Mouse (Mus musculus) embryonic facial prominence, embryonic 13.5 days (tissue): ENCODE data around the gene Pmm2. TPM values are rescaled to one million over a fixed set of nuclear protein-coding genes. Genes with fewer than 3 reads are reported as not detected.

ENCODE experiments used
- ATAC-seq: fragments of 200-750 bp; cut with Nextera tagmentation; 2 replicates; pipeline ENCODE4 v1.8.0; 2017; ENCODE audit warnings: low read depth; ENCODE audit not compliant: insufficient number of reproducible peaks, insufficient read depth, low FRiP score, low TSS enrichment
- H3K27ac ChIP-seq: fragments of 300-500 bp; sonication (generic); 2 replicates; pipeline ENCODE4 v1.5.1; 2015; ENCODE audit warnings: moderate library complexity, mild to moderate bottlenecking, inconsistent platforms
- H3K27me3 ChIP-seq: fragments of 300-500 bp; sonication (generic); 2 replicates; pipeline ENCODE4 v1.6.1; 2015; ENCODE audit warnings: mild to moderate bottlenecking, inconsistent platforms
- H3K36me3 ChIP-seq: fragments of 300-500 bp; sonication (generic); 2 replicates; pipeline ENCODE4 v1.6.1; 2015; ENCODE audit warnings: mild to moderate bottlenecking, inconsistent platforms
- H3K4me1 ChIP-seq: fragments of 300-500 bp; sonication (generic); 2 replicates; pipeline ENCODE4 v1.6.1; 2015; ENCODE audit warnings: inconsistent platforms
- H3K4me2 ChIP-seq: fragments of 300-500 bp; sonication (generic); 2 replicates; pipeline ENCODE4 v1.6.1; 2015; ENCODE audit warnings: moderate library complexity, mild to moderate bottlenecking, inconsistent platforms
- H3K4me3 ChIP-seq: fragments of 300-500 bp; sonication (generic); 2 replicates; pipeline ENCODE4 v1.5.1; 2015; ENCODE audit warnings: mild to moderate bottlenecking, inconsistent platforms
- H3K9ac ChIP-seq: fragments of 300-500 bp; sonication (generic); 2 replicates; pipeline ENCODE4 v1.6.1; 2015; ENCODE audit warnings: mild to moderate bottlenecking, inconsistent platforms
- H3K9me3 ChIP-seq: fragments of 300-500 bp; sonication (generic); 2 replicates; pipeline ENCODE4 v1.6.1; 2016; ENCODE audit warnings: inconsistent platforms
- WGBS: fragments of 180-500 bp; shearing (Covaris S2); methylation state at CpG from one replicate; pipeline ENCODE4 v1.1.7; 2015; ENCODE audit warnings: mixed read lengths; 5-methylcytosine and 5-hydroxymethylcytosine counted together
- polyA plus RNA-seq: library from polyadenylated mRNA; unstranded; fragments of >200 nt; fragmentation: Nextera tagmentation; extraction: Ambion mirVana; gene quantifications from 2 replicates; pipeline ENCODE4 v1.2.1, GENCODE M21; 2015

Pmm2 gene
- polyA plus RNA-seq, 1 experiment from 2014 or later, result 62.0 TPM

GRCm38 (mm10) chr16:8672350-8672687 lies 34.8 kb downstream of the Pmm2 start:
- no peaks in the 10 kb centered on the region for H3K36me3 ChIP-seq
- no peak for ATAC-seq
- H3K27ac ChIP-seq, result no peak overlapping the region
- H3K9me3 ChIP-seq, result no peaks in the 10 kb centered on the region
- H3K4me2 ChIP-seq, result peak overlapping the region; percentile 80
- WGBS, result under 1% methylated on average over 18 of the region's 18 CpGs
- peak overlapping the region; percentile 76; the same call in 1 of the 2 replicates for H3K9ac ChIP-seq
- peaks cover 29% of the 10 kb centered on the region for H3K4me1 ChIP-seq
- H3K27me3 ChIP-seq, result peaks cover 9% of the 10 kb centered on the region
- H3K4me3 ChIP-seq, result peak overlapping the region; percentile 76

- H3K27ac ChIP-seq, result no peak overlapping the region
- H3K9ac ChIP-seq, result no peak overlapping the region
- ATAC-seq, result no peak
- no peaks in the 10 kb centered on the region for H3K9me3 ChIP-seq
- H3K27me3 ChIP-seq, result peaks cover 9% of the 10 kb centered on the region
- no peak overlapping the region for H3K4me3 ChIP-seq
- 0 out of 2 replicates have a peak overlapping the region, but pooled peaks have one; percentile 80 for H3K4me2 ChIP-seq
- no peaks in the 10 kb centered on the region for H3K36me3 ChIP-seq
- peaks cover 24% of the 10 kb centered on the region for H3K4me1 ChIP-seq
Measured at GRCm38 (mm10) chr16:8672811-8673210, 35.3 kb downstream of the Pmm2 start.

- no peaks in the 10 kb centered on the region for H3K36me3 ChIP-seq
- no peak overlapping the region for H3K4me3 ChIP-seq
- H3K4me2 ChIP-seq, result no peak overlapping the region
- 61% methylated on average over 6 of the region's 6 CpGs for WGBS
- peaks cover 22% of the 10 kb centered on the region for H3K4me1 ChIP-seq
- no peak overlapping the region for H3K9ac ChIP-seq
- H3K27ac ChIP-seq, result no peak overlapping the region
- H3K9me3 ChIP-seq, result no peaks in the 10 kb centered on the region
- ATAC-seq, result no peak
- peaks cover 9% of the 10 kb centered on the region for H3K27me3 ChIP-seq
Measured at GRCm38 (mm10) chr16:8673343-8673742, 35.9 kb downstream of the Pmm2 start.

- no peak for ATAC-seq
- Histone ChIP-seq H3K27ac (no peak overlapping the region), H3K4me3 (no peak overlapping the region), H3K9me3 (no peaks in the 10 kb centered on the region), H3K4me2 (no peak overlapping the region), H3K9ac (no peak overlapping the region), H3K27me3 (peaks cover 9% of the 10 kb centered on the region), H3K4me1 (peaks cover 19% of the 10 kb centered on the region), H3K36me3 (no peaks in the 10 kb centered on the region)
- WGBS, result 4% methylated on average over 8 of the region's 8 CpGs
Measured at GRCm38 (mm10) chr16:8674165-8674564, 36.7 kb downstream of the Pmm2 start.

GRCm38 (mm10) chr16:8675559-8675958 lies 38.1 kb downstream of the Pmm2 start:
- H3K36me3 ChIP-seq, result no peaks in the 10 kb centered on the region
- 84% methylated on average over 8 of the region's 8 CpGs for WGBS
- no peak for ATAC-seq
- H3K4me2 ChIP-seq, result no peak overlapping the region
- H3K9ac ChIP-seq, result no peak overlapping the region
- H3K4me1 ChIP-seq, result peaks cover 5% of the 10 kb centered on the region
- no peaks in the 10 kb centered on the region for H3K9me3 ChIP-seq
- no peak overlapping the region for H3K27ac ChIP-seq
- H3K4me3 ChIP-seq, result no peak overlapping the region
- peaks cover 9% of the 10 kb centered on the region for H3K27me3 ChIP-seq

- no peak for ATAC-seq
- no peaks in the 10 kb centered on the region for H3K9me3 ChIP-seq
- H3K4me1 ChIP-seq, result no peaks in the 10 kb centered on the region
- H3K27me3 ChIP-seq, result peaks cover 9% of the 10 kb centered on the region
- no peak overlapping the region for H3K4me3 ChIP-seq
- no peaks in the 10 kb centered on the region for H3K36me3 ChIP-seq
- WGBS, result 75% methylated on average over 2 of the region's 2 CpGs
- H3K4me2 ChIP-seq, result no peak overlapping the region
- no peak overlapping the region for H3K9ac ChIP-seq
- H3K27ac ChIP-seq, result no peak overlapping the region
Measured at GRCm38 (mm10) chr16:8676228-8676627, 38.8 kb downstream of the Pmm2 start.

GRCm38 (mm10) chr16:8676800-8677199 lies 39.3 kb downstream of the Pmm2 start:
- peaks cover 9% of the 10 kb centered on the region for H3K27me3 ChIP-seq
- no peak overlapping the region for H3K4me3 ChIP-seq
- H3K4me2 ChIP-seq, result no peak overlapping the region
- H3K9me3 ChIP-seq, result no peaks in the 10 kb centered on the region
- no peaks in the 10 kb centered on the region for H3K4me1 ChIP-seq
- H3K27ac ChIP-seq, result no peak overlapping the region
- WGBS, result 51% methylated on average over 4 of the region's 4 CpGs
- H3K9ac ChIP-seq, result no peak overlapping the region
- H3K36me3 ChIP-seq, result no peaks in the 10 kb centered on the region
- no peak for ATAC-seq

- H3K4me1 ChIP-seq, result no peaks in the 10 kb centered on the region
- H3K9ac ChIP-seq, result no peak overlapping the region
- no peak for ATAC-seq
- peaks cover 4% of the 10 kb centered on the region for H3K27me3 ChIP-seq
- H3K4me3 ChIP-seq, result no peak overlapping the region
- WGBS, result 53% methylated on average over 5 of the region's 5 CpGs
- no peak overlapping the region for H3K27ac ChIP-seq
- no peaks in the 10 kb centered on the region for H3K36me3 ChIP-seq
- H3K4me2 ChIP-seq, result no peak overlapping the region
- H3K9me3 ChIP-seq, result no peaks in the 10 kb centered on the region
Measured at GRCm38 (mm10) chr16:8678035-8678434, 40.6 kb downstream of the Pmm2 start.

- H3K4me2 ChIP-seq, result no peak overlapping the region
- no peaks in the 10 kb centered on the region for H3K4me1 ChIP-seq
- no peaks in the 10 kb centered on the region for H3K27me3 ChIP-seq
- no peak overlapping the region for H3K9ac ChIP-seq
- H3K27ac ChIP-seq, result no peak overlapping the region
- no peak for ATAC-seq
- no peaks in the 10 kb centered on the region for H3K9me3 ChIP-seq
- 84% methylated on average over 4 of the region's 4 CpGs for WGBS
- no peaks in the 10 kb centered on the region for H3K36me3 ChIP-seq
- no peak overlapping the region for H3K4me3 ChIP-seq
Measured at GRCm38 (mm10) chr16:8678676-8679075, 41.2 kb downstream of the Pmm2 start.

GRCm38 (mm10) chr16:8679780-8680179 lies 42.3 kb downstream of the Pmm2 start:
- Histone ChIP-seq H3K4me3 (no peak overlapping the region), H3K27me3 (no peaks in the 10 kb centered on the region), H3K27ac (no peak overlapping the region), H3K4me2 (no peak overlapping the region), H3K36me3 (peaks cover 4% of the 10 kb centered on the region; the same call in 1 of the 2 replicates), H3K9ac (no peak overlapping the region), H3K4me1 (no peaks in the 10 kb centered on the region), H3K9me3 (no peaks in the 10 kb centered on the region)
- WGBS, result 76% methylated on average over 3 of the region's 3 CpGs
- ATAC-seq, result no peak

GRCm38 (mm10) chr16:8680470-8680869 lies 43.0 kb downstream of the Pmm2 start, which contains the start of gene Gm5767:
Gene Gm5767, plus strand, starts transcription at chr16:8680770.
- Histone ChIP-seq H3K9ac (no peak within 1 kb of the TSS), H3K27me3 (no peaks in the 10 kb centered on the region), H3K4me1 (no peaks in the 10 kb centered on the region), H3K4me3 (no peak within 1 kb of the TSS), H3K36me3 (peaks cover 4% of the 10 kb centered on the region; the same call in 1 of the 2 replicates), H3K4me2 (no peak within 1 kb of the TSS), H3K9me3 (no peaks in the 10 kb centered on the region), H3K27ac (no peak within 1 kb of the TSS)
- no peak for ATAC-seq
- WGBS, result 89% methylated on average over 5 of the region's 5 CpGs

- no peak overlapping the region for H3K27ac ChIP-seq
- ATAC-seq, result no peak
- 61% methylated on average over 4 of the region's 4 CpGs for WGBS
- H3K36me3 ChIP-seq, result peaks cover 36% of the 10 kb centered on the region
- H3K4me2 ChIP-seq, result no peak overlapping the region
- no peak overlapping the region for H3K4me3 ChIP-seq
- no peaks in the 10 kb centered on the region for H3K9me3 ChIP-seq
- H3K9ac ChIP-seq, result no peak overlapping the region
- H3K4me1 ChIP-seq, result no peaks in the 10 kb centered on the region
- H3K27me3 ChIP-seq, result no peaks in the 10 kb centered on the region
Measured at GRCm38 (mm10) chr16:8685087-8685486, 47.6 kb downstream of the Pmm2 start.
